Mouse (Mus musculus) heart, adult 2 months (tissue): ENCODE results near the gene Zswim1. TPM values are rescaled to one million over a fixed set of nuclear protein-coding genes. Genes with fewer than 3 reads are reported as not detected.

Experiments used
- DNase-seq, 2 experiments: peaks; one replicate each; pipeline ENCODE4 v3.0.0; 2021
- H3K27ac ChIP-seq: fragments of 200-600 bp; 2 replicates; pipeline ENCODE4 v1.8.1; 2022
- H3K27me3 ChIP-seq: fragments of 200-500 bp; 2 replicates; pipeline ENCODE4 v1.6.1; 2012; ENCODE audit warnings: mild to moderate bottlenecking, low read length, inconsistent platforms, mixed read lengths; ENCODE audit not compliant: control insufficient read depth, insufficient read depth
- H3K36me3 ChIP-seq: fragments of 200-500 bp; 2 replicates; pipeline ENCODE4 v1.6.1; 2012; ENCODE audit warnings: low read length, inconsistent platforms; ENCODE audit not compliant: control insufficient read depth, insufficient read depth
- H3K4me1 ChIP-seq: fragments of 200-500 bp; 2 replicates; pipeline ENCODE4 v1.6.1; 2011; ENCODE audit warnings: low read length; ENCODE audit not compliant: control insufficient read depth, insufficient read depth
- H3K4me3 ChIP-seq: fragments of 200-600 bp; 2 replicates; pipeline ENCODE4 v1.8.1; 2022
- H3K79me2 ChIP-seq: fragments of 200-500 bp; replicated peaks from 2 replicates; pipeline ENCODE4 v1.6.1; 2012; ENCODE audit warnings: mild to moderate bottlenecking, inconsistent platforms, low read length, moderate library complexity, mixed read lengths; ENCODE audit not compliant: control insufficient read depth, insufficient read depth
- H3K9ac ChIP-seq: fragments of 200-500 bp; 2 replicates; pipeline ENCODE4 v1.6.1; 2012; ENCODE audit warnings: low read depth, mild to moderate bottlenecking, control low read depth, inconsistent platforms, low read length, mixed read lengths
- CTCF ChIP-seq: fragments of 200-600 bp; IDR thresholded peaks from 2 replicates; pipeline ENCODE4 v1.8.1; 2022; ENCODE audit warnings: antibody characterized with exemption, mild to moderate bottlenecking, moderate library complexity
- EP300 ChIP-seq: fragments of 200-500 bp; IDR thresholded peaks from 2 replicates; pipeline ENCODE4 v1.6.1; 2011; ENCODE audit warnings: low read depth, low read length, control low read depth; ENCODE audit not compliant: insufficient read depth
- POLR2A ChIP-seq: fragments of 200-500 bp; IDR thresholded peaks from 2 replicates; pipeline ENCODE4 v1.6.1; 2011; ENCODE audit warnings: mild to moderate bottlenecking, low read depth, low read length, control low read depth; ENCODE audit not compliant: insufficient read depth
- WGBS: fragments of 180-500 bp; shearing (Covaris S2); methylation state at CpG from one replicate; pipeline ENCODE4 v1.1.7; 2018; 5-methylcytosine and 5-hydroxymethylcytosine counted together
- intact Hi-C: fragments of 180-260 bp; cut with DNase I; formaldehyde crosslinking; loops from one replicate; pipeline ENCODE4 v1.15.1; 2025
- polyA plus RNA-seq: library from polyadenylated mRNA; depleted of rRNA; stranded (reverse); fragments of >200 nt; gene quantifications from 2 replicates; pipeline ENCODE4 v1.2.3, GENCODE M21; 2012
- total RNA-seq, 2 experiments: library from RNA; stranded (reverse); gene quantifications; 2 replicates each; pipeline ENCODE4 v1.2.3; 2021

Zswim1 gene
- total and polyA plus RNA-seq, 3 experiments, result 4.5 to 5.3 (median 5.1) TPM

DNA sequence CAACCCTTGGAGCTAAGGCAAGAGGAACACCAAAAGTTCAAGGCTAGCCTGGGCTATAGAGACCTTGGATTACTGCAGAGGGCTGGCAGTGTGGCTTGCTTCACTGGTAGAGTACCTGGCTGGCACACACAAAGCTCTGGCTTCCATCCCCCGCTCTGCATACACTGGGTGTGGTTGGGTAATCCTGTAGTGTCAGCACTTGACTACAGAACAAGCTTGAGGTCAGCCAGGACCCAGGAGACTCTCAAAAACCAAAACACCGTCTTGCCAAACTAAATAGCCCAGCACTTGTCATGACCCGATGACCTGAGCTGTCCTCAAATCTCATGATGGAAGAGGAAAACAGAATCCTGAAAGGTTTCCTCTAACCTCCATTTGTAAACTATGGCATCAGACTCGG is 32.0 kb upstream of the Zswim1 start:
- H3K4me3 ChIP-seq, result no peak overlapping the region
- H3K27me3 ChIP-seq, result no peaks in the 10 kb centered on the region
- DNase-seq, result peak in 1 of 2 experiments; percentile 36
- peaks cover 5% of the 10 kb centered on the region for H3K36me3 ChIP-seq
- peaks cover 11% of the 10 kb centered on the region for H3K4me1 ChIP-seq
- 53% methylated on average over 4 of the region's 4 CpGs for WGBS
- H3K79me2 ChIP-seq, result no peaks in the 10 kb centered on the region
- intact Hi-C loops, result no loop called here
- H3K9ac ChIP-seq, result no peak overlapping the region
- H3K27ac ChIP-seq, result no peak overlapping the region
- no peak for TF ChIP-seq EP300
- TF ChIP-seq POLR2A, result no peak
- no peak for TF ChIP-seq CTCF

- Histone ChIP-seq H3K36me3 (peaks cover 5% of the 10 kb centered on the region), H3K27me3 (no peaks in the 10 kb centered on the region), H3K4me3 (no peak overlapping the region), H3K4me1 (peaks cover 7% of the 10 kb centered on the region), H3K79me2 (no peaks in the 10 kb centered on the region), H3K9ac (no peak overlapping the region), H3K27ac (no peak overlapping the region)
- intact Hi-C loops, result no loop called here
- peak in 1 of 2 experiments; percentile 26 for DNase-seq
- no peak for TF ChIP-seq CTCF
- TF ChIP-seq EP300, result no peak
- TF ChIP-seq POLR2A, result no peak
- 77% methylated on average over 18 of the region's 18 CpGs for WGBS
Observed at GRCm38 (mm10) chr2:164791841-164792261, 30.6 kb upstream of the Zswim1 start.

- Histone ChIP-seq H3K27me3 (no peaks in the 10 kb centered on the region), H3K79me2 (no peaks in the 10 kb centered on the region), H3K27ac (no peak overlapping the region), H3K36me3 (peaks cover 2% of the 10 kb centered on the region; the same call in 1 of the 2 replicates), H3K4me3 (no peak overlapping the region), H3K4me1 (peaks cover 4% of the 10 kb centered on the region), H3K9ac (no peak overlapping the region)
- TF ChIP-seq POLR2A, result no peak
- no peak for TF ChIP-seq CTCF
- no peak for TF ChIP-seq EP300
- DNase-seq, result peak in 1 of 2 experiments; percentile 26
- 80% methylated on average over 12 of the region's 12 CpGs for WGBS
- intact Hi-C loops, result no loop called here
Observed at GRCm38 (mm10) chr2:164792400-164793190, 29.9 kb upstream of the Zswim1 start.

DNA sequence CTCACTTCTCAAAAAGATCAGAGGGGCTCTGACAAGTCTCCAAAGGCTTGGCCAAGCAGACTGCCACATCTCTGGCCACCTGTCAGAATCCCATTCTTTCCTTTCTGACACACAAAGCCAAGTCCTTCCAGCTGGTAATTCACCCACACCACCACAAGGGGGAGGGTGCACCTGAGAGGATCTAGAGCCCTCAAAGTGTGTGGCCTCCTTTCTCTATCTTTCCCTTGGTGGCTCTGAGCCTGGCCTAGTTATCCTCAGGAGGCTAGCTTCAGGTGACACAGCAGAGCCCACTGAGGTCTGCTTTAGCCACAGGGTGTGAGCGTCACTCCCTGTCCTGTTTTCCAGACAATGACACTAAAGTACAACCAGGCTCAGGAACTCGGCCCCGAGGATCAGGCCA is 29.2 kb upstream of the Zswim1 start:
- Histone ChIP-seq H3K9ac (no peak overlapping the region), H3K36me3 (peaks cover 2% of the 10 kb centered on the region; the same call in 1 of the 2 replicates)

DNA sequence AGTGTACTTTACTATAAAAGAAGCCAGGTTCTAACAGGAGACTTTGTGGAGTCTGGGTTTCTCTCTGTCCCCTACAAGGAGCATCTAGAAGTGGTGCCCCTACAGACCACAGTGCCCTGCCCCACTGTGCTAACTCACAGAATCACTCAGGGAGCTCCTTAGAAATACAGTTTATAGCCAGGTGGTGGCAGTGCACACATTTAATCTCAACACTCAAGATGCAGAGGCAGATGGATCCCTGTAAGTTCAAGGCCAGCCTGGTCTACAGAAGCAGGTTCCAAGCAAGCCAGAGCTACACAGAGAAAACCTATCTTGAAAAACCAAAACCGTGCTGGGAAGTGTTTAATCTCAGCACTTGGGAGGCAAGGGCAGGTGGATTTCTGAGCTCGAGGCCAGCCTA is 28.7 kb upstream of the Zswim1 start:
- H3K4me1 ChIP-seq, result peaks cover 1% of the 10 kb centered on the region; the same call in 1 of the 2 replicates
- H3K27ac ChIP-seq, result peak overlapping the region; percentile 43; the same call in 1 of the 2 replicates
- no peaks in the 10 kb centered on the region for H3K27me3 ChIP-seq
- H3K9ac ChIP-seq, result no peak overlapping the region
- intact Hi-C loops, result loop anchor here (2.0 kb wide), 2 partner anchors 115 to 201 kb away; partner anchors contain the start of gene Eppin
- DNase-seq, result no peak
- H3K79me2 ChIP-seq, result no peaks in the 10 kb centered on the region
- WGBS, result 71% methylated on average over 2 of the region's 2 CpGs
- TF ChIP-seq EP300 (no peak), POLR2A (no peak), CTCF (no peak)
- peaks cover 2% of the 10 kb centered on the region; the same call in 1 of the 2 replicates for H3K36me3 ChIP-seq
- no peak overlapping the region for H3K4me3 ChIP-seq

More for the DNA sequence above, 29.2 kb upstream of the Zswim1 start:
- intact Hi-C loops, result no loop called here
- Histone ChIP-seq H3K27me3 (no peaks in the 10 kb centered on the region), H3K4me1 (peaks cover 3% of the 10 kb centered on the region; the same call in 1 of the 2 replicates), H3K27ac (peak overlapping the region; percentile 43; the same call in 1 of the 2 replicates), H3K4me3 (no peak overlapping the region), H3K79me2 (no peaks in the 10 kb centered on the region)
- TF ChIP-seq POLR2A (no peak), EP300 (0 out of 2 replicates have a peak, but pooled peaks have one; percentile 31), CTCF (peak; percentile 83)
- 72% methylated on average over 3 of the region's 3 CpGs for WGBS
- DNase-seq, result peak; percentile 50 to 65

- peak; percentile 90 for TF ChIP-seq CTCF
- TF ChIP-seq POLR2A, result no peak
- peak; percentile 72; the same call in 1 of the 2 replicates for TF ChIP-seq EP300
- intact Hi-C loops, result loop anchor here (2.0 kb wide), 2 partner anchors 115 to 201 kb away; partner anchors contain the start of gene Eppin
Observed at GRCm38 (mm10) chr2:164794293-164794692, 28.2 kb upstream of the Zswim1 start.

More at GRCm38 (mm10) chr2:164794293-164794692, 28.2 kb upstream of the Zswim1 start:
- Histone ChIP-seq H3K27me3 (no peaks in the 10 kb centered on the region), H3K27ac (no peak overlapping the region), H3K79me2 (no peaks in the 10 kb centered on the region), H3K36me3 (peaks cover 2% of the 10 kb centered on the region; the same call in 1 of the 2 replicates), H3K9ac (no peak overlapping the region), H3K4me3 (no peak overlapping the region), H3K4me1 (peaks cover 1% of the 10 kb centered on the region; the same call in 1 of the 2 replicates)
- peak; percentile 75 to 78 for DNase-seq
- 16% methylated on average over 5 of the region's 5 CpGs for WGBS
